Mouse (Mus musculus): ENCODE data around the gene Rad51b.

DNA sequence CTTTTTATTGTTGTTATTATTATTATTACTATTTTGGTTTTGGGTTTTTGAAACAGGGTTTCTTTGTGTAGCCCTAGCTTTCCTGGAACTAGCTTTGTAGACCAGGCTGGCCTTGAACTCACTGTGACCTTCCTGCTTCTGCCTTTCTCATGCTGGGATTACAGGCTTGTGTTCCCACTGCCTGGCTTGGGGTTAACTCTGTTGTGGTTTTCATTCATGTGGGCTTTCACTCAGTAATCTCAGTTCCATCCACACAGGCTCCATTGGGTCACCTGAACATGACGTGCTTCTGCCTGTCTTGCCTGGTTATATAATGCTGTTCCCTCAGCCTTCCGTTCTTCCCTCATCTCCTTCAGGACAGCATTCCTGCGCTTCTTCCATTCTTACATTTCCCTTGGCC, 261.6 kb downstream of the Rad51b start:
- TF ChIP-seq CTCF (conservative IDR thresholded peaks at IDR 0.05; ENCODE audit: low read length) = no peak
- TF ChIP-seq POU5F1 (IDR thresholded peaks at IDR 0.05; ENCODE audit: borderline replicate concordance, low read length) = no peak
- TF ChIP-seq NANOG (IDR thresholded peaks at IDR 0.05; ENCODE audit: borderline replicate concordance, low read length) = no peak

All from E14TG2a.4 (cell line).